Mouse (Mus musculus) left cerebral cortex, postnatal 36 days (tissue): ENCODE data around the gene Agmo. TPM values are rescaled to one million over a fixed set of nuclear protein-coding genes. Genes with fewer than 3 reads are reported as not detected.

Experiments used
- DNase-seq, 2 experiments: peaks; one replicate each; pipeline ENCODE4 v3.0.0; 2021 to 2022; ENCODE audit warnings: low spot score in 2 of 2, mixed read lengths in 1 of 2
- intact Hi-C: fragments of 180-260 bp; cut with DNase I; formaldehyde crosslinking; loops from one replicate; pipeline ENCODE4 v1.15.1; 2025
- total RNA-seq, 2 experiments: library from RNA; stranded (reverse); gene quantifications; 2 replicates each; pipeline ENCODE4 v1.2.3; 2021

The Agmo gene
- total RNA-seq, 2 experiments from 2014 or later = 3.8 to 4.0 TPM

- intact Hi-C loops = loop anchor here (10.0 kb wide), 1 partner anchor 878 kb away; no protein-coding TSS in a partner anchor
- no peak for DNase-seq
These were observed 351.4 kb downstream of the Agmo start for GRCm38 (mm10) chr12:37592853-37593252.

DNA sequence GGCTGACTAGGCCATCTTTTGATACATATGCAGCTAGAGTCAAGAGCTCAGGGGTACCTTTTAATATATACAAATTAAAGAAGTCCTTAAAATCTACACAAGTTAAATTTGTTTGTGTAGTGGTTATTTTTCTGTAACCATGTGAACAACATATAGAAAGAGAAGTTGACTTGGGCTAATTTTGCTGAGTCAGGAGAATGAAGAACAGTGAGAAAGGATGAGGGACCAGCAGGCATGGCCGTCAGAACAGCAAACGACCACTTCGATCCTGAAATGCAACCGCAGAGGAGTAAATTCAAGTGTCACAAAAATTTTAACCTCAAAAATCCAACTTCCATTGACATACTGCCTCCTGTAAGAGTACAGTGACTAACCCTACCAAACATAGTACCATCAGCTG lies 371.4 kb downstream of the Agmo start:
- DNase-seq = no peak
- intact Hi-C loops = no loop called here

- no peak for DNase-seq
These were observed 373.3 kb downstream of the Agmo start for GRCm38 (mm10) chr12:37614769-37615168.

GRCm38 (mm10) chr12:37624078-37624477 lies 382.6 kb downstream of the Agmo start:
- DNase-seq = no peak
- intact Hi-C loops = no loop called here

More at GRCm38 (mm10) chr12:37614769-37615168, 373.3 kb downstream of the Agmo start:
- intact Hi-C loops = no loop called here

Other genes with a start within 250 kb of the Agmo start
- gene Meox2, start 133.1 kb upstream of the Agmo start, total RNA-seq = under 1 TPM in 1 of 2 experiments, not detected in 1; 0.23 TPM